Mouse (Mus musculus) brain, adult 2 months (tissue): ENCODE data around the gene Ubr4.
"Not testable (repeated sequence)": the region's sequence is repeated elsewhere in the genome, so short reads cannot be mapped to it uniquely, and the experiment has no call there.

Experiments
- DNase-seq: peaks from one replicate; pipeline ENCODE4 v3.0.0; 2011; ENCODE audit warnings: low read depth, low spot score

Gene Ubr4

DNA sequence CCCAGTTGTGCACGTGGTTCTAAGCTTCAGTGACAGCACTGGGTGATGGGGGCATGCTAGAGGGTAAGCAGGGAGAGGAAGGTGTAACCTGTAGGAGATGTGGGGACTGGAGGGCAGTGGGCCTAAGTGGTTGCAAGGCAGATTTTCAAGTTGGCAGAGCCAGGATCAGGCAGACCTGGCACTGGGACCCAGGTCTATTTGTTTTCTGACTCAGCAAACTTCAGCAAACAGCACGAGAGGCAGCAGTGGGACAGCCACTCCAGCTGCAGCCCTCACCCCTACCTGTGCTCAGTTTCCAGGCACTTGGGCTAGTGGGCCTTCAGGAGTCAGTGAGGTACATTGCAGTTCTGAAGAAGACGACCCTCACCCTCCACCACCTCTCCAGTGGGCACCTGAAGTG lies 4.8 kb downstream of the Ubr4 start:
- DNase-seq = no peak

DNA sequence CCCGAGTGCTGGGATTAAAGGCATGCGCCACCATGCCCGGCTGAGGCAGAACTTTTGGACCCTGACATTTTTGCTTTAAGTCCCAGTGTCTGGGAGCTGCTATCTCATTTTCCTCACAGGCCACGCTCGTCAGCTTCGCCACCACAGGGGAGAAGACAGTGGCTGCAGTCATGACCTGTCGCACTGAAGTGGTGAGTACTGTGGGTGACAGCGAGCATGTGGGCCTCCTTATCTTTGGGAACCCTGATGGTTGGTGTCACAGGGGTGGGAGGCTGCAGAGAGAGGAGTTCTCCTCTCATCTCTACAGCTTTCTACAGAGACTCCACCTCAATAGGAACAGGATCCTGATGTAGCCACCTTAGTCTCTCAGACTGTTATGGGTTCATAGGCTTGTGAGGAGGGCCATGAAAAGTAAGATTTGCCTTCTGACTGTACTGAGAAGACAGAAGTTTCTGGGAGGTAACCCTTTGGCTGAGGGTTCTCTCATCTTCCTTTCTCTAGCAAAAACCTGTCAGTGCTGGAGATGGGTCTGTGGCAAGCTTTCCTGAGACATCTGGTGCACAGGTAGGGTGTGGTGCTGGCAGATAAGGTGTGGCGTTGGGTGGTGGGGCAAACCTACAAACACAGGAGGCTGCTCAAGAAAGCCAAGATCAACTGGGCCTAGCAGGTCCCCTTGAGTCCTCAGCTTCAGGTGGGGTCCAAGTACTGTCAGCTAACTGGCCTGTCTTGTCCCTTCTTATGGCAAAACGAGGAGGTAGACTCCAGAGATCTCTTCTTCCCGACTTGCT lies 8.5 kb downstream of the Ubr4 start:
- DNase-seq = no peak

DNA sequence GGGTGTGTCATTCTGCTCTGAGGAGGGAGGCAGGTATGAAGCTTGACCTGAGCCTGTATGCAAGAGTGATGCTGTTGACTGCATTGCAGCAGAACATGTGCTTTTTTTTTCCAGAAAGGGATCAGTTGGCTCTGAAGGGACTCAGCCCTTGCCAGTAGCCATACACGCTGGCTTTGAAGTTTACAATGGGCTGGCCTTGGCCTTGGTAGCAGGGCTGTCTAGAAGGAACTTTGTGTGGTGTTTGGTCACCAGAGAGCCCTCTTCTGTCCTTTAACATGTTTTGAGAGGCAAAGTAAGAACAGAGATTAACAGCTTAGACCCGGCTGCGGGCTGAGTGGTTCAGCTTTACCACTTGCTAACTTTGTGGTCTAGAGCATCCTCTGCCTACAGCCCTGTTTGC lies 14.9 kb downstream of the Ubr4 start:
- no peak for DNase-seq

DNA sequence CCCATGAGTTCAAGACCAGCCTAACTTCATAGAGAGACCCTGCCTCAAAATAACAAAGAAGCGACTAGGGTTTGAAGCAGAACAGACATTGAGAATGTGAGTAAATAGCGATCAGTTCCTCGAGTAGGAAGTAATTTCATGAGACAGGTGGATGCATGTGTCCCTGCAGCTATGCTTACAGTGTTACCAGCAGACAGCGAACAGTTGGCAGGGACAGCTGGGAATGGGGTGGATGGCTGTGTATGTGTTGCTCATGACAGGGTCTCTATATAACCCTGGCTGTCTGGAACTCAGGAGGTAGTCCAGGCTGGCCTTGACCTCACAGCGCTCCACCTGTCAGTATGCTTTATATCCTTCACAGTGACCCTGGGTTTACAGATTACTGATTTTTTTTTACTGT lies 15.6 kb downstream of the Ubr4 start:
- no peak for DNase-seq

DNA sequence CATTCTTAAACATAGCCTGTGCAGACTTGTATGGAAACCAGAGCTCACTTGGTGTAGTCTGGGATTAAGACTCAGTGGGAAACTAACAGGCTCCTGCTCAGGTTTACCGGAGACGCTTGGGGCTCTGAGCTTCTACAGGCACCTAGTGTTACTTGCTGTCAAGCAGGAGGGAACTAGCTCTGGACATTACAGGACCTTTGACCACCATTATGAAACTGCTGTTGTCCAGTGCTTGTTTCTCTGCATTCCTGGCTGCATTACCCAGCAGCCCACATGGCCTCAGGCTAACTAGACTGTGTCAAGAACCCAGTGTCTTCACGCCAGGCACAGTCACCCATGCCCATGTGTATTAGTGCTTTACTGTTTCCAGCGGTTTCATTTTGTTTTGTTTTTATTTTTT lies 20.7 kb downstream of the Ubr4 start:
- no peak for DNase-seq

DNA sequence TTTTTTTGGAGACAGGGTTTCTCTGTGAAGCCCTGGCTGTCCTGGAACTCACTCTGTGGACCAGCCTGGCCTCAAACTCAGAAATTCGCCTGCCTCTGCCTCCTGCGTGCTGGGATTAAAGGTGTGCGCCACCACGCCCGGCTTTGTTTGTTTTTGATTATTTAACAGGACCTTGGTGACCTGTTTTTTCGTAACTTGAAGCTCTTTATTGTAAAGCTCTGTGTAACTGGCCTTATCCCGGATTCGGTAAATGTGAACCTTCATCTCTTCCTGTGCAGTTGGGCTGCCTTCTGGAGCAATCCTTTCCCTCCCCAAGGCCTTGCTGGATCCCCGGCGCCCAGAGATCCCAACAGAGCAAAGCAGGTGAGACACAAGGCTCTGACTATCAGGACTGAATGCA lies 21.1 kb downstream of the Ubr4 start:
- DNase-seq = no peak

DNA sequence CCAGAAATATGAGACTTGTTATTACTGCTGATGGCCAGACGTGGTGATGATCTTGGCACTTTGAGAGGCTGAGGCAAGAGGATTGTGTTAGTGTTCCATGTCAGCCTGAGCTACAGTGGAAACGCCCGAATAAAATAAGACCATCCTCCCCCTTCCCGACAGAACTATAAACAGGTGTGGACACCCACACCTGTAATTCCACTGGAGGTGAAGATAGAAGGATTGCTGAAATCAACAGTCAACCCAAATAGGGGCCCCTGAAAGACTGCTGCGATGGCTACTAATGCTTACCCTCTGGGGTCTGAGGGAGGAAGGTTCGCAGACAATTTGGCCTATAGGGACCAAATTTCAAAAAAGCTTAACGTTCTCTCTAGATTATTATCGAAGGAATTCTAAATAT lies 27.3 kb downstream of the Ubr4 start:
- DNase-seq = no peak

DNA sequence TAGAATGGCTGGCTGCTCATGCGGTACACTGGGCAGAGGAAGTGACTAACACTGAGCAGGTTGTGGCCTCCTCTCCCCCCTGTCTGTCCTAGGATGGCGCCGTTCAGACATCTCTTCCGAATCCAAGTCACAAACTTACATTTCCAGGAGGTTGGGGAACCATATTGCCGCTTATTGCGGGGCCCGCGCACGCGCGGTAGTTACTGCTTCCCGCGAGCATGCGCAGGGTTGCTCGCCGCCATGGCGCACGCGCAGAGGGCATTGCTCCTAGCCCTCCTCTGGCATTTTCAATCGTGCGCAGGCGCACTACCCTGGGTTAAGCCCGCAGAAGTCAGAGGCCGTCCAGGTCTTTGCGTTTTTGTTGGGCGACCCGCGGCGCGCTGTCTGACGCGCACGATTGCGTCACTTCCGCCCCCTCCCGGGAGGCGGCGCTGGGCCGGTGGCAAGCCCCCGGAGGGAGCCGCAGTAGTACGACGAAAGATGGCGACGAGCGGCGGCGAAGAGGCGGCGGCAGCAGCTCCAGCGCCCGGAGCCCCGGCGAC lies 27.9 kb downstream of the Ubr4 start:
- DNase-seq = peak; percentile 99

DNA sequence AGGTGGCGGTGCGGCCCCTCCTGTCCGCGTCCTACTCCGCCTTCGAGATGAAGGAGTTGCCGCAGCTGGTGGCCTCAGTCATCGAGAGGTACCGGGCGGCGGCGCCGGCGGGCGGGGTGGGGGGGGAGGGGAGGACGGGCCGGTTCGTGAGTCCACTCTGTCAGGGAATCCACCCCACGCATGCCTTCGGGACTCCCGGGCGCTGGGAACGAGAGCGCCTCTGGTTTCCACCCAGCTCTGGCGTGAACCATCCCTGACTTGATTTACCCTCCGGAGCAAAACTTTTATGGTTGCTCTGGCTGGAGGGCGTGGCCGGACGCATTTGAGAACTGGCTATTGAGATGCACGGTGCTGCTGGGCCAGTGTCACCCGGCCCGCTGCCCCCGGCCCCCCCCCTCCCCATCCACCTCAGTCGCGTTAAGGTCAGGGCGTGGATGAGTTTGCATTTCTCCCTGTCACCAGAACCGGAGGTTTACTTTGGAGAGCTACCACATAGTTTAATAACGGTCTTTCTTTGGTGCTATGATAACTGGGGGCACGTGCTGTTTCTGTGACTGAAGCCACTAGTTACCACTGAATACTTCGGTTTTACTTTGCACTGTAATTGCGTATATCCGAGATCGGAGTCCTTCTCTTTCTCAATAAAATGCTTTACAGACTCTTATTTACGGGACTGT lies 28.5 kb downstream of the Ubr4 start:
- DNase-seq = no peak

DNA sequence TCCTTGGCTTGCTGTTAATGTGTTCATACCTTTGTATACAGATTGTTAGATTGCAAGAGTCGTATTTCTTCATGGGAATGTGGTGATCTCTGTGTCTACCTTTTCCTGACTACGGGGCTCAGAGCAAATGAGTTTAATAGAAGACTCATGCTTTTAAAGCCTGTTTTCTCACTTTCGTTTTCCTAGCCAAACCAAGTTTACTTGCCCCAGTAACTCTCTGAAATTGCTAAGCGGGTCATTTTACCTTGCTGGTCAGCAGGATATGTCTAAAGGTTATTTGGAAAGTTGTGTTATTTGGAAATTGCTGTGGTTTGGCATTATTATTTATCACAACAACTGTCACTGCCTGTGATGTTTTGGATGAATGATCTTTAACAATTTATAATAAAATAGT lies 29.0 kb downstream of the Ubr4 start:
- no peak for DNase-seq

DNA sequence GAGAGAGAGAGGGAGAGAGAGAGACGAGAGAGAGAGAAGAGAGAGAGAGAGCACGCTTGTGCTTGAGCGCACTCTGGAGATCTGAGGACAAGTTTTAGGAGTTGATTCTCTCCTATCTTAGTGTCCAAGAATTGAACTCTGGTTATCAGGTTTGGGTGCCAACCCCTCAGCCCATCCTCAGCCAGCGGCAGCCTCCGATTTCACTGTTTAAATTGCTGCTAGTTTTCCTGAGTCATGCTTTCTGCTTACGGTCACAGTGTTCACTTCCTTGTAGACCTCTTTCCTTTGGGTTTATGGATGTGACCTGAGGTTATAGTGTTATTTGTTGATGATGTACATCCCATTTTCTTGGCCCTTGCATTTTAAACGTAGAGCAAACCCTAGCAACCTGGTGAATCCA lies 29.8 kb downstream of the Ubr4 start:
- no peak for DNase-seq

DNA sequence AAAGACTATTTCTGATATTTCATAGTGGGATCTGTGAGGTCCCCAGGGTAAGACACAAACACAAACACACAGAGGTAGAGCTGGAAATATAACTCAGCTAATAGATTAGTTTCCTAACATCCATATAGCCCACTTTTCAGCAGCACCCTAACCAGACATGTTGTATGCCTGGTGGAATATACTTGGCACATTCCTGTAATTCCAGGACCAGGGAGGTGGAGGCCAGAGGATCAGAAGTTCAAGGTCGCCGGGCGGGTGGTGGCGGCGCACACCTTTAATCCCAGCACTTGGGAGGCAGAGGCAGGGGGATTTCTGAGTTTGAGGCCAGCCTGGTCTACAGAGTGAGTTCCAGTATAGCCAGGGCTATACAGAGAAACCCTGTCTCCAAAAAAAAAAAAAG lies 33.4 kb downstream of the Ubr4 start:
- DNase-seq = not testable (repeated sequence)

DNA sequence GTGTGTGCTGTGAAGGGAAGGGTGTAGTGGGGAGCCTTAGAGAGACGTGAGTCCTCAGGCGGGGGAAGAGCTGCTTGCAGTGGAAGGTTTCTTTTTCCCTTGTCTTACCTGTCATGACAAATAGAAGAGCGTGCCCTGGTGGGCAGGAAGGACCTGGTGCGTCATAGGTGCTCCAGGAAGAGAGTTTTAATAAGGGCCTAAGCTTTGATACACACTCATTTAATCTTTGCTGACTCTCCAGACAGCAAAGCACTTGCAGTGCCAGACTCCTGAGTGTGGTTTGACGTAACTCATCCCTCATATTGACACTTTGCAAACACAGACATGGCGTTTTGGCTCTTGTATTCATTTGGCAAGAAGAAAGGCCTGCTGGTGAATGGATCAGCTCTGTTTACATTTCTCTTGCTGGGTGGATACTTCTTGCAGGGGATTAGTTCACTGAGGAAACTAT lies 34.5 kb downstream of the Ubr4 start:
- peak; percentile 36 for DNase-seq

DNA sequence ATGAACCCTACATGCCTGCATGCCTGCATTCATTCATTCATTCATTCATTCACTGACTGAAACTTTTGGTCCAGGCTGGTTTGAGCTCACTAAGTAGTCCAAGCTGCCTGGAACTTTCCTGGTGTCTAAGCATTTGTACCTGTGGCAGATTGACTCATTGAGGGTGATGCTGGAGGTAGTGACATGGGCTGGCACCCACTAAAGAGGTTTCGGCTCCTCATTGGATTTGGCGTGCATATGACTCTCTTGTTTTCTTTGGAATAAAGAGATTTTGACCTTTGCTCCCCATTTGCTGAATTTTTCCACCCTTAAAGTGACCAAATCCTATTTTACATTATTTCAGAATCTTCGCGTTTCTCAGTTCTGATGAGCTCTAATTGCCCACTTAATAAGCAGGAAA lies 37.1 kb downstream of the Ubr4 start:
- no peak for DNase-seq

DNA sequence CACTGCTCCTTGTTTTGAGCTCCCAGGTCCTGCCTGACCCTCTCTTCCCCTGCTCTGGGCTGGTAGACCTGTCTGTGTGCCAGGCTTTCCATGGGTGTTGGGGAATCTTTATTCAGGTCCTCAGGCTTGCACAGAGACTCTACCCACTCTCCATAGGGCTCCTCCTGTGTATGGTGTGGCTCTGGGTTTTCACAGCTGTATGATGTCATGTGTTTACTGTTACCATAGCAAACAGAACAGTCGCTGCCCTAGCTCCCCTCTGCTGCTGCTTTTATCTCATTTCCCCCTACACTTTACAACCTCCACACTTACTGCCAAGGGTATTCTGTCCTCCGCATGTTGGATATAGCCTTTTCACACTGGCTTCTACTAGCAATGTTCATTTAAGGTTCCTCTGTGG lies 43.0 kb downstream of the Ubr4 start:
- DNase-seq = peak; percentile 29

DNA sequence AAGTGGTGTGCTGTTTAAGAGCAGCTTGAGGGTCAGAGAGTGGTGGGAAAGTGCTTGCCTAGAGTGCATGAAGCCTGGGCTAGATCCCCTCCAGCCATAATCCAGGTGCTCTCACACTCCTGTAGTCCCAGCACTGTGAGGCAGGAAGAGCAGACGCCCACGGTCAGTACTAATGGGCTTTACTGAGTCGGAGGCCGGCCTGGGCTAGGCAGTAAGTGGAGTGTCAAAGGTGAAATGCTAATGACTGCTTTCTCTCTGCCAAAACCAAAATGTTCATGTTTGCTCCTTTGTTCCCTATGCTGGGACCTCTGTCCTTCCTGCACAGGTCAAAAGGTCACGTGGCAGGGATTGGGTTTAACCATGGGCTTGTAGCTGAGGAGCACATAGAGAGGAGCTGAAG lies 48.1 kb downstream of the Ubr4 start:
- DNase-seq = no peak

DNA sequence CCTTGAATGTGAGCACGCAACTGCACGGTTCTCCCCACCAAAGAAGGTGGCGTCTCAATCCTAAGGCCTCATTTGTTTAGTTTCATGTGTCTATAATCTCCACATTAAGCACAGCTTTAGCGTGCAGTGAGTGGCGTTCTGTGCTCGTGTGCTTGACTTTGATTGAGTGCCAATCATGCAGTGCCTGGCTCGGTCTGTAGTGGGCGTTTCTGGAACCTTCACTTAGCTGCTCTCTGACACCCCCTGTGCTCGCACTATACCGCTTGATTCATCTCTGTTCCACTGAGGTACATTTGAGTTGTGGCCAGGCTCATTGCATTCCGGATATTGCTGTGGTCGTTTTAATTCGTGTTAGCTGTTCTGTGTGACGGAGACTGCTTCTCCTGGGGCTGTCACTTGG lies 50.8 kb downstream of the Ubr4 start:
- peak; percentile 23 for DNase-seq

DNA sequence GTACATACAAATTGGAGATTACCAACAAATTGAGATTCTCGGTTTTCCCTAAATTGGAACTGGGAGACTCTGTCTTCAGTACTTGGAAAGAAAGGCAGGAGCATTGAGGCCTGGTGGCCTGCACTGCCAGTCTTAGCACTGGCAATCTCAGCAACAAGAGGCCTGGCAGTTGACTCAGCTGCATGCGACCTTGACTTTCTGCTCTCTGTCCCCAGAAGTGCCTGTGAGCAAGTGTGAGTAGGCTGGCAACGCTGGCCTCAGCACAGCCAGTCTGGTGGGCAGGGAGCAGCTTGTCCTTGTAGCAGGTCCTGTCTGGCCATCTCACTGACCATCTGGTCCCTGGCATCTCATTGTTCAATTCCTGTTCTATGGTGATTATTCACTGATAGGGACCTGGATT lies 58.9 kb downstream of the Ubr4 start:
- DNase-seq = peak; percentile 19

DNA sequence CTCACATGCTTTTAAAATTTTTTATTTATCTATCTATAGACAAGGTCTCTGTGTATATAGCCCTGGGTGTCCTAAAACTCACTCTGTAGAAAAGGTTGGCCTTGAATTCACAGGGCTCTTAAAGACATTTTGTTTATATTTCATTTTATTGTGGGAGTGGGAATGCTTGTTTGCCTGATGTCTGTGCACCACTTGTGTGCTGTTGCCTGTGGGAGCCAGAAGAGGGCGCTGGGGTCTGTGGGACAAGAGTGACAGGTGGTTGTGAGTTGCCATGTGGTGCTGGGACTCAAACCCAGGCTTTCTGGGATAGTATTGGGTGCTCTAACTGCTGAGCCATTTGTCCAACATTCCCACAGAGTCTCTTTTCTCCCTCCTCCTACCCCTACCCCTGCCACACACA lies 65.5 kb downstream of the Ubr4 start:
- DNase-seq = no peak

DNA sequence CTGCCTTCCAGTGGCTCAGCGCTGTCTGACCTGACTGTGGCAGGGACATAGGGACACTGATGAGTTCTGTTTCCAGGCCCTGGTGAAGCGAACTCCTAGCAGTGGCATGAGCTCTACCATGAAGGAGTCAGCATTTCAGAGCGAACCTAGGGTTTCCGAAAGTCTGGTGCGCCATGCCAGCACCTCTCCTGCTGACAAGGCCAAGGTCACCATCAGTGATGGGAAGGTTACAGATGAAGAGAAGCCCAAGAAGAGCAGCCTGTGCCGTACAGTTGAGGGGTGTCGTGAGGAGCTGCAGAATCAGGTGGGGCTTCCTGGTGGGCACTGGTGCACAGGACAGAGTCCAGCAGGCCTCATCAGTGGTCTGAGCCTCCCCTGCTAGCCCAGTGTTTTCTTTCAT lies 69.2 kb downstream of the Ubr4 start:
- no peak for DNase-seq

DNA sequence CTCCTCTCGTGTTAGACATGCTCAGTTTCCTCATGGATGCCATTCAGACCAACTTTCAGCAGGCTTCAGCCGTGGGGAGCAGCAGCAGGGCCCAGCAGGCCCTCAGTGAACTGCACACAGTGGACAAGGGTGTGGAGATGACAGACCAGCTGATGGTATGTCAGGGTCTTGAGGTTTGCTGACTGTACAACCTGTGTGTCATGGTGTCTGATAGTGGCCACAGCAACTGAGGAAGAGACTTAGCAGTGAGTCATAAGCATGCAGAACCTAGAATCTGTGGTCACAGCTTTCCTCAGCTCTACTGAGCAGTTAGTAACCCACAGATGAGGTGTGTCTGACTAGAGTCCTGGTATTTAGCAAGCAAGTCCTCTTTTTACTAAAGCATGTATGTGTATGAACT lies 70.0 kb downstream of the Ubr4 start:
- no peak for DNase-seq

DNA sequence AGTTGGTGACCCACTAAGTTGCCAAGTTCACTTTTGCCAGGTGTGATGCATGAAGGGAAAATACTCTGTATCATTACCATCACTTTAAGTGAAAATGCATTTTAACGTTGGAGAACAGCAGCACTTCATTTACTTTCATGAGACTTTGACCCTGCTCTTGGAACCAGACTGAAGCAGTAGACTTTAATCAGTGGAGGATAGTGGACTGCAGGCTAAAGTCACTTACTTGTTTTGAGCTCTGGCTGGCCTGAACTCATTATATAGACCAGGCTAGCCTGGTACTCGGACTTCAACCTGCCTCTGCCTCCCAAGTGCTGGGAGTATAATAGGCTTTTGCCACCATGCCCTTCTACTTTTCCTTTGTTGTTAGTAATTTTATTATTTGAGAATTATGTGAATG lies 70.9 kb downstream of the Ubr4 start:
- no peak for DNase-seq

DNA sequence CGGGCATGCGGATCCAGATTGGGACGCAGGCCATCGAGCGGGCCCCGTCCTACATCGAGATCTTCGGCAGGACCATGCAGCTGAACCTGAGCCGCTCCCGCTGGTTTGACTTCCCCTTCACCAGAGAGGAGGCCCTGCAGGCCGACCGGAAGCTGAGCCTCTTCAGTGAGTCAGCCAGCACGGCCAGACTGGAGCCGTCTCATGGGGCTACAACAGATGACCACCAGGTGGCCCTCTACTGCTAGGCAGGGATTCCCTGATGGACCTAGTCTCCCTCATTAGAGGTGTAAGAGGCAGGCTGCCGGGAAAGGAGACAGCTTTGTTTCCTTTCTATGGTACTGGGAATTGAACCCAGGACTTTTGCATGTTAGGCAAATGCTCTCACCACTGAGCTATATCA lies 77.8 kb downstream of the Ubr4 start:
- DNase-seq = peak; percentile 91
